Mouse (Mus musculus) bone marrow macrophage, adult 2 months (primary cell): ENCODE measurements around the gene Ccdc18.

Experiments used
- CTCF ChIP-seq: IDR thresholded peaks from 2 replicates; pipeline ENCODE4 v1.5.1; 2012; ENCODE audit warnings: low read depth, mild to moderate bottlenecking, low read length, moderate library complexity
- POLR2A ChIP-seq: IDR thresholded peaks from 2 replicates; pipeline ENCODE4 v1.6.1; 2012; ENCODE audit warnings: mild to moderate bottlenecking, low read depth, low read length, borderline replicate concordance

DNA sequence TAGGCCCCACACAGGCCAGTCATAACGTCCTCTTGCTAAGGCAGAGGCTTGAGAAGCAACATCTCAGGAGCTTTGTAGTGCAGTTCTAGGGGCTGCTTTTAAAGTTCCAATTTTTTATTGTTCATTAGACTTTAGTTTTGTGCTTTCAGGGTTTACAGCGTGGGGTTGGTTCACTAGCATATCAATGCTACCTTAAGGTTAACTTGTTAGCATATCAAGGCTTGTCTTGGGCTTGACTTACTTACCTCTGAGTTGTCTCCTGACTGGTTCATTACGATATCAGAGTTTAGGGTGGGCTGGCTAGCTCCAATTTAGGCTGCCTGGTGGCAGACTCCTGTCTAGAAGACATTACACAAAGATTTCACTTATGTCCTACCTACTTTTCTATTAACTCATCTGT is 35.0 kb upstream of the Ccdc18 start:
- TF ChIP-seq CTCF, result no peak
- TF ChIP-seq POLR2A, result no peak
